Comparison of ENCODE assay signal across 14 mouse cellular contexts in genomic region chr11:79628716-79629115, GRCm38 (mm10). TPM values are rescaled to one million over a fixed set of nuclear protein-coding genes. Genes with fewer than 3 reads are reported as not detected.
DNase-seq lines count a peak whose midpoint lies in the region; ATAC-seq and TF ChIP-seq lines count a peak whose summit lies in the region.
"Had no signal": no experiment of that assay in that cellular context is flagged by ENCODE, and none has a peak within 500 bp of the region (broad histone marks: within the 10 kb centered on the region; RNA-seq: fewer than 3 reads in every experiment).

No protein-coding gene starts in this region.

- WGBS in hindbrain, postnatal 0 days, result 70% methylated on average over 3 of the region's 3 CpGs
- 77% methylated on average over 3 of the region's 3 CpGs for WGBS in hindbrain, embryonic 13.5 days
- 58% methylated on average over 3 of the region's 3 CpGs for WGBS in spleen, adult 2 months
- WGBS in stomach, postnatal 0 days, result 71% methylated on average over 3 of the region's 3 CpGs

- TF ChIP-seq CTCF in hindbrain, postnatal 0 days (IDR thresholded peaks at IDR 0.05; ENCODE audit: low read depth), result peak; percentile 50
- TF ChIP-seq CTCF in spleen, adult 2 months (IDR thresholded peaks at IDR 0.05; ENCODE audit: extremely low read depth, insufficient read depth, insufficient read length, insufficient replicate concordance), result peak; percentile 38; the same call in 1 of the 2 replicates
- peak; percentile 65 for TF ChIP-seq CTCF in stomach, postnatal 0 days (IDR thresholded peaks at IDR 0.05; ENCODE audit: low read depth)

- ATAC-seq in hindbrain, postnatal 0 days, result no peak
- ATAC-seq in hindbrain, embryonic 13.5 days (ENCODE audit: low FRiP score), result no peak
- ATAC-seq in activated CD4-positive, CD25-positive, alpha-beta regulatory T cell, adult 4 months, result peak; percentile 63
- no peak for ATAC-seq in stomach, postnatal 0 days (ENCODE audit: low FRiP score, low TSS enrichment)
- ATAC-seq: forebrain, embryonic 13.5 days had no signal

- H3K27ac ChIP-seq in hindbrain, postnatal 0 days, result no peak overlapping the region
- H3K27ac ChIP-seq in hindbrain, embryonic 13.5 days, result no peak overlapping the region
- no peak overlapping the region for H3K27ac ChIP-seq in spleen, adult 2 months (ENCODE audit: insufficient read depth, low read length)
- no peak overlapping the region for H3K27ac ChIP-seq in stomach, postnatal 0 days (replicated peaks)
- H3K27ac ChIP-seq: forebrain, embryonic 13.5 days; hindbrain, embryonic 14.5 days; limb, embryonic 12.5 days; neural tube, embryonic 12.5 days had no signal

- H3K4me2 ChIP-seq in hindbrain, postnatal 0 days (ENCODE audit: low read depth, low read length), result no peak overlapping the region
- no peak overlapping the region for H3K4me2 ChIP-seq in hindbrain, embryonic 13.5 days
- no peak overlapping the region for H3K4me2 ChIP-seq in stomach, postnatal 0 days (replicated peaks; ENCODE audit: low read depth)
- H3K4me2 ChIP-seq: forebrain, embryonic 13.5 days; hindbrain, embryonic 14.5 days; limb, embryonic 12.5 days; neural tube, embryonic 12.5 days had no signal

- peaks cover 7% of the 10 kb centered on the region; the same call in 1 of the 2 replicates for H3K36me3 ChIP-seq in hindbrain, postnatal 0 days (ENCODE audit: insufficient read depth, low read length)
- peaks cover 41% of the 10 kb centered on the region for H3K36me3 ChIP-seq in hindbrain, embryonic 13.5 days
- no peaks in the 10 kb centered on the region for H3K36me3 ChIP-seq in spleen, adult 2 months (ENCODE audit: control insufficient read depth, insufficient read depth, low read length)
- H3K36me3 ChIP-seq in stomach, postnatal 0 days (ENCODE audit: control insufficient read depth, insufficient read depth, low read length), result no peaks in the 10 kb centered on the region
- H3K36me3 ChIP-seq: limb, embryonic 12.5 days had no signal

- TF ChIP-seq EP300 in stomach, postnatal 0 days (optimal IDR thresholded peaks at IDR 0.05), result no peak

- no peaks in the 10 kb centered on the region for H3K9me3 ChIP-seq in hindbrain, postnatal 0 days (ENCODE audit: low read length)
- no peaks in the 10 kb centered on the region for H3K9me3 ChIP-seq in hindbrain, embryonic 13.5 days
- H3K9me3 ChIP-seq in stomach, postnatal 0 days (ENCODE audit: control insufficient read depth, low read length), result no peaks in the 10 kb centered on the region
- H3K9me3 ChIP-seq: forebrain, embryonic 13.5 days; limb, embryonic 12.5 days; megakaryocyte, embryonic 14.5 days; neural tube, embryonic 12.5 days had no signal

- no peak for TF ChIP-seq POLR2A in spleen, adult 2 months (IDR thresholded peaks at IDR 0.05; ENCODE audit: low read depth, low read length)

- no peak for DNase-seq in hindbrain, postnatal 0 days (ENCODE audit: low spot score)
- DNase-seq in spleen, adult 2 months (ENCODE audit: low read depth in 1 of 2, low spot score in 2 of 2), result no peak
- no peak for DNase-seq in spleen, postnatal 10 days (ENCODE audit: low spot score in 2 of 2)
- no peak for DNase-seq in stomach, postnatal 0 days (ENCODE audit: low spot score)
- no peak for DNase-seq in layer of hippocampus, adult 9-10 months (ENCODE audit: low spot score)
- no peak for DNase-seq in left cerebral cortex, adult 8-10 months (ENCODE audit: low spot score in 2 of 2)
- DNase-seq: right cerebral cortex, postnatal 25 days had no signal

- H3K4me1 ChIP-seq in hindbrain, postnatal 0 days (ENCODE audit: insufficient read depth, low read length), result no peaks in the 10 kb centered on the region
- H3K4me1 ChIP-seq in hindbrain, embryonic 13.5 days (replicated peaks), result peaks cover 4% of the 10 kb centered on the region; the same call in 1 of the 2 replicates
- H3K4me1 ChIP-seq in spleen, adult 2 months (ENCODE audit: control insufficient read depth, insufficient read depth, insufficient read length), result no peaks in the 10 kb centered on the region
- H3K4me1 ChIP-seq in stomach, postnatal 0 days (replicated peaks; ENCODE audit: control insufficient read depth, insufficient read depth), result no peaks in the 10 kb centered on the region
- H3K4me1 ChIP-seq: forebrain, embryonic 13.5 days had no signal

- H3K27me3 ChIP-seq in hindbrain, postnatal 0 days (ENCODE audit: insufficient read depth, low read length), result no peaks in the 10 kb centered on the region
- H3K27me3 ChIP-seq in hindbrain, embryonic 13.5 days, result no peaks in the 10 kb centered on the region
- H3K27me3 ChIP-seq in spleen, adult 2 months (ENCODE audit: control insufficient read depth, insufficient read depth, low read length), result no peaks in the 10 kb centered on the region
- H3K27me3 ChIP-seq in stomach, postnatal 0 days (ENCODE audit: control insufficient read depth, insufficient read depth, low read length), result no peaks in the 10 kb centered on the region
- H3K27me3 ChIP-seq: forebrain, embryonic 13.5 days; limb, embryonic 12.5 days; neural tube, embryonic 12.5 days had no signal

- no peak overlapping the region for H3K9ac ChIP-seq in hindbrain, postnatal 0 days (replicated peaks; ENCODE audit: low read length)
- no peak overlapping the region for H3K9ac ChIP-seq in hindbrain, embryonic 13.5 days
- no peak overlapping the region for H3K9ac ChIP-seq in stomach, postnatal 0 days (ENCODE audit: low read length)
- H3K9ac ChIP-seq: forebrain, embryonic 13.5 days; hindbrain, embryonic 14.5 days; limb, embryonic 12.5 days; neural tube, embryonic 12.5 days had no signal

- no peak overlapping the region for H3K4me3 ChIP-seq in hindbrain, postnatal 0 days (ENCODE audit: low read length)
- H3K4me3 ChIP-seq in hindbrain, embryonic 13.5 days, result no peak overlapping the region
- H3K4me3 ChIP-seq in spleen, adult 2 months (ENCODE audit: extremely low read depth, insufficient read depth, insufficient read length), result no peak overlapping the region
- no peak overlapping the region for H3K4me3 ChIP-seq in stomach, postnatal 0 days (ENCODE audit: low read depth, low read length)
- H3K4me3 ChIP-seq: forebrain, embryonic 13.5 days; limb, embryonic 12.5 days; megakaryocyte, embryonic 14.5 days; neural tube, embryonic 12.5 days had no signal

RNA-seq across cellular contexts. Expression of gene Rab11fip4, which starts 37.7 kb away (rescaled TPM):
- total RNA-seq in hindbrain, postnatal 0 days (2014; rRNA removed), result 66.4 and 69.3 TPM in 2 replicates
- polyA plus RNA-seq in hindbrain, postnatal 0 days (2015; fragmentation: Nextera tagmentation; extraction: Ambion mirVana), result 17.3 and 17.4 TPM in 2 replicates
- 26.1 and 26.9 TPM in 2 replicates for polyA plus RNA-seq in hindbrain, embryonic 13.5 days (2015; fragmentation: Nextera tagmentation; extraction: Ambion mirVana)
- polyA plus RNA-seq in spleen, adult 2 months (2012; rRNA removed), result 11.0 and 12.2 TPM in 2 replicates
- polyA plus RNA-seq in activated CD4-positive, CD25-positive, alpha-beta regulatory T cell, adult 4 months (2017; shearing (Covaris generic)), result 10 to 100 TPM; 11.0 to 11.5 TPM
- polyA plus RNA-seq in stomach, postnatal 0 days (2015; fragmentation: Nextera tagmentation; extraction: Ambion mirVana), result 0.98 and 1.7 TPM in 2 replicates
- total RNA-seq in left cerebral cortex, adult 8-10 months (2022), result 100 to 1,000 TPM; 238 to 263 (median 241) TPM
